In genomic region chr6:45938263-45938662, GRCm38 (mm10) we compare ENCODE assay signal across 12 mouse cellular contexts.
"Had no signal": no experiment of that assay in that cellular context is flagged by ENCODE, and none has a peak within 500 bp of the region (broad histone marks: within the 10 kb centered on the region; RNA-seq: fewer than 3 reads in every experiment).

No protein-coding gene starts in this region.

- DNase-seq: retina, postnatal 1 day; right cerebral cortex, adult 18-20 months; right cerebral cortex, postnatal 14 days; right cerebral cortex, postnatal 25 days; right cerebral cortex, postnatal 4 days; spleen, adult 18-20 months; thymus, adult 18-20 months; thymus, adult 2 months; thymus, postnatal 14 days; thymus, postnatal 25 days; thymus, postnatal 36 days; thymus, postnatal 4 days had no signal
